Mouse (Mus musculus) macrophage (primary cell): ENCODE results near the gene Apobec3. TPM values are rescaled to one million over a fixed set of nuclear protein-coding genes. Genes with fewer than 3 reads are reported as not detected.
"Not testable (repeated sequence)": the region's sequence is repeated elsewhere in the genome, so short reads cannot be mapped to it uniquely, and the experiment has no call there.

Experiments used
- H3K27ac ChIP-seq: fragments of 350-480 bp; formaldehyde crosslinking; 2 replicates; pipeline ENCODE4 v1.9.0; 2021
- H3K36me3 ChIP-seq: fragments of 350-480 bp; formaldehyde crosslinking; 2 replicates; pipeline ENCODE4 v1.9.0; 2021; ENCODE audit errors: inconsistent target
- H3K4me3 ChIP-seq: fragments of 350-480 bp; formaldehyde crosslinking; 2 replicates; pipeline ENCODE4 v1.9.0; 2021; ENCODE audit errors: inconsistent target
- H3K79me2 ChIP-seq: fragments of 350-480 bp; formaldehyde crosslinking; 2 replicates; pipeline ENCODE4 v1.9.0; 2021; ENCODE audit errors: inconsistent target
- WGBS: methylation state at CpG from one replicate; pipeline ENCODE4 v1.1.7; 2026; ENCODE audit warnings: inconsistent platforms; ENCODE audit not compliant: missing documents; 5-methylcytosine and 5-hydroxymethylcytosine counted together
- polyA plus RNA-seq: library from polyadenylated mRNA; stranded (reverse); fragments of 250-400 nt; gene quantifications from 3 replicates; pipeline ENCODE4 v1.2.4, GENCODE M21; 2018; ENCODE audit warnings: inconsistent platforms

Apobec3 gene
- polyA plus RNA-seq, 1 experiment from 2014 or later = 42.5 TPM

DNA sequence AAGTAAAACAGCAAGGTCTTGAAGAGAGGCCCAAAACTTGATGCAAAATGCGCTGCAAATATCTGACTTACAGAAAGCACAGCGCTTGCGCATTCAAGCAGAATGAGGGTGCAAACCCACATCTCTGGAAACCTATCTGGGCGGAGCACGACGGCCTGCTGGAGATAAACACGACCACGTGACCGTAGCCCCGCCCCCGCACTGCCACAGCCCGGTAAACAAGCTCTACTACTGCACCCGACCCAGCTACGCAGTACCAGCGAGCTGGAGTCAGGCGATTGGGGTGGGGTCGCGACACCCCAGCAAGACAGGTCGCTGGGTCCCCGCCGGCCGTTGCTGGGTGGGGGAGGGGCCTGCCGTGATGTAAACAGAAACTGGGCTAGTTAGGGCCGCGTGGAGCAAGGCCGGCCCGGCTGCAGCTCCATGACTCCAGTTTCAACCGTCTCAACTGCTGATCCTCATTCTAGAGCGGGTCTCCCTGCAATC lies 36.2 kb downstream of the Apobec3 start:
- 1% methylated on average over 29 of the region's 29 CpGs for WGBS
- H3K36me3 ChIP-seq = no peaks in the 10 kb centered on the region

DNA sequence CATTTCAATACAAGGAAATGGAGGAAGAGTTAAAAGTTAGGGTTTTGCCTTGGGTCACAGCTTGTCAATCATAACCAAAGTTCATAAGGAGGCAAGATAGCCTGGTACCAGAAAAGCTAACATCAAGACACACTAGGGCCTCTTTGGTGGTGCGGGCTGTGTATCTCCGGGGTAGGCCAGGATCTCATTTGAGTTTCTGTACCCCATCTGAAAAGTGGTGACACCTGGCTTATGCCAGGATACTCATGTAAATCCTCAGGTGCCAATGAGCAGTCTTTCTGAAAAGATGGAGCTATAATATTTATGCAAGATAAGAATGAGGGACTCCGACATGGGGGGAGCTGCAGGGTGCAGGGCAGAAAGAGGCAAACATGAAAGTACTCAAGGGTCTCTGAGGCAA lies 36.9 kb downstream of the Apobec3 start:
- Histone ChIP-seq H3K27ac (no peak overlapping the region), H3K36me3 (no peaks in the 10 kb centered on the region), H3K4me3 (peak overlapping the region; percentile 28; the same call in 1 of the 2 replicates), H3K79me2 (no peaks in the 10 kb centered on the region)
- WGBS = 87% methylated on average over 3 of the region's 3 CpGs

More for the DNA sequence above, 36.2 kb downstream of the Apobec3 start:
- no peak overlapping the region; the same call in 1 of the 2 replicates for H3K27ac ChIP-seq
- H3K79me2 ChIP-seq = no peaks in the 10 kb centered on the region
- H3K4me3 ChIP-seq = peak overlapping the region; percentile 28

- H3K4me3 ChIP-seq = no peak overlapping the region
These were observed 37.3 kb downstream of the Apobec3 start for GRCm38 (mm10) chr15:79928736-79929135.

GRCm38 (mm10) chr15:79929734-79930133 lies 38.3 kb downstream of the Apobec3 start:
- 93% methylated on average over 3 of the region's 3 CpGs for WGBS
- Histone ChIP-seq H3K4me3 (no peak overlapping the region), H3K79me2 (no peaks in the 10 kb centered on the region), H3K36me3 (no peaks in the 10 kb centered on the region), H3K27ac (no peak overlapping the region)

More at GRCm38 (mm10) chr15:79928736-79929135, 37.3 kb downstream of the Apobec3 start:
- WGBS = 70% methylated on average over 2 of the region's 2 CpGs
- no peaks in the 10 kb centered on the region for H3K79me2 ChIP-seq
- no peak overlapping the region for H3K27ac ChIP-seq
- no peaks in the 10 kb centered on the region for H3K36me3 ChIP-seq

GRCm38 (mm10) chr15:79931496-79932141 lies 40.2 kb downstream of the Apobec3 start:
- WGBS = 48% methylated on average over 13 of the region's 13 CpGs
- no peak overlapping the region for H3K27ac ChIP-seq
- no peaks in the 10 kb centered on the region for H3K79me2 ChIP-seq
- H3K4me3 ChIP-seq = peak overlapping the region; percentile 20; the same call in 1 of the 2 replicates
- H3K36me3 ChIP-seq = no peaks in the 10 kb centered on the region

GRCm38 (mm10) chr15:79932323-79932987 lies 41.0 kb downstream of the Apobec3 start:
- Histone ChIP-seq H3K4me3 (peak overlapping the region; percentile 20), H3K36me3 (no peaks in the 10 kb centered on the region), H3K27ac (no peak overlapping the region), H3K79me2 (no peaks in the 10 kb centered on the region)
- 2% methylated on average over 47 of the region's 62 CpGs for WGBS

GRCm38 (mm10) chr15:79933052-79933669 lies 41.7 kb downstream of the Apobec3 start:
- Histone ChIP-seq H3K79me2 (no peaks in the 10 kb centered on the region), H3K27ac (no peak overlapping the region), H3K4me3 (peak overlapping the region; percentile 16; the same call in 1 of the 2 replicates), H3K36me3 (no peaks in the 10 kb centered on the region)
- 35% methylated on average over 20 of the region's 22 CpGs for WGBS

- 12% methylated on average over 22 of the region's 22 CpGs for WGBS
- Histone ChIP-seq H3K27ac (no peak overlapping the region), H3K79me2 (no peaks in the 10 kb centered on the region), H3K4me3 (no peak overlapping the region), H3K36me3 (no peaks in the 10 kb centered on the region)
These were observed 42.4 kb downstream of the Apobec3 start for GRCm38 (mm10) chr15:79933670-79934514.

DNA sequence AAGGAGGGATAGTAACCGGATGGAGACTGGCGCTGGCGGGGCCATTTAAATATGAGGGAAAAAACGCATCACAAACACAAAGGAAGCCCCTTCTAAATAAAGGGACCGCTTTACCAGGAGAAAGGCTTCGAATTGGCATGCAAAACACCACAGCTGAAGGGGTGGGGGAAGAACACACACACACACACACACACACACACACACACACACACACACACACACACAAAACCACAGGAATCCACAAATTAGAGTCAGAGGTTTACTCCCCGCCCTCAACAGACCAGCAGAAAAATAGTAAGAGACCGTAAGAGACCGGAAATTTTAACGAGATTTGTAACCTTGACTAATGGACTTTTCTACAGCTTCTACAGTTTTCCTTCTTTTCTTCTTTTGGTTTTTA lies 43.3 kb downstream of the Apobec3 start:
- Histone ChIP-seq H3K27ac (no peak overlapping the region), H3K36me3 (no peaks in the 10 kb centered on the region), H3K79me2 (no peaks in the 10 kb centered on the region), H3K4me3 (no peak overlapping the region)
- 19% methylated on average over 10 of the region's 10 CpGs for WGBS

GRCm38 (mm10) chr15:79935654-79936373 lies 44.4 kb downstream of the Apobec3 start:
- Histone ChIP-seq H3K79me2 (no peaks in the 10 kb centered on the region), H3K36me3 (no peaks in the 10 kb centered on the region), H3K4me3 (no peak overlapping the region), H3K27ac (no peak overlapping the region)
- 75% methylated on average over 9 of the region's 9 CpGs for WGBS

DNA sequence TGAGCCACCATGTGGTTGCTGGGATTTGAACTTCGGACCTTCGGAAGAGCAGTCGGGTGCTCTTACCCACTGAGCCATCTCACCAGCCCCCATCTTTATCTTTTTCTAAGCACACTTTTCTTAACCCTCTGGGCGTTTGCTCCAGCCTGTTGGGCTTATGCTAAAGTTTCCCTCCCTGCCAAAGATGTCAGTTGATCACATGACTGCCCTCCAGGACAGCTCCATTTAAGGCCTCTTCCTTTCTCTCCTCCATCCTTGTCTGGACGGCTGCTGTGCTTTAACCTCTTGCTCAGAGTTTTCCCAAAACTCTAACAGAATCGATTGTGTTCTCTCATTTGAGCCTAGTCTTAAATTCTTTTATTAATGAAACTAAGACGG lies 44.9 kb downstream of the Apobec3 start:
- 73% methylated on average over 5 of the region's 7 CpGs for WGBS
- no peaks in the 10 kb centered on the region for H3K36me3 ChIP-seq
- no peaks in the 10 kb centered on the region for H3K79me2 ChIP-seq
- no peak overlapping the region for H3K27ac ChIP-seq
- no peak overlapping the region for H3K4me3 ChIP-seq

- Histone ChIP-seq H3K79me2 (no peaks in the 10 kb centered on the region), H3K36me3 (no peaks in the 10 kb centered on the region), H3K4me3 (no peak overlapping the region), H3K27ac (no peak overlapping the region)
- 91% methylated on average over 9 of the region's 12 CpGs for WGBS
These were observed 47.6 kb downstream of the Apobec3 start for GRCm38 (mm10) chr15:79939020-79939419.

DNA sequence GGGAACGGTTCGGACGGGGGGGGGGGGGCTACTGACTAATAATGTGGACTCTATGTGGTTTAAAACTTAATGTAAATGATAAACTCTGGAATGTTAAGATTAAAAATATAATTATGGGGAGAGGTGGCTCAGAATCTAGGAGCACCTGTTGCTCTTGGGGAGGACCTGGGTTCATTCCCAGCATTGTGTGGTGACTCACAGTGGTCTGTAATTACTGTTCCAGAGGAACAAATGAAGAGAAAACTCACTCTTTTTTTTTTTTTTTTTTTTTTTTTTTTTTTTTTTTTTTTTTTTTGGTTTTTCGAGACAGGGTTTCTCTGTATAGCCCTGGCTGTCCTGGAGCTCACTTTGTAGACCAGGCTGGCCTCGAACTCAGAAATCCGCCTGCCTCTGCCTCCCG lies 48.0 kb downstream of the Apobec3 start:
- not testable (repeated sequence) for H3K36me3 ChIP-seq, H3K4me3 ChIP-seq, H3K27ac ChIP-seq, H3K79me2 ChIP-seq
- WGBS = 90% methylated on average over 4 of the region's 7 CpGs

DNA sequence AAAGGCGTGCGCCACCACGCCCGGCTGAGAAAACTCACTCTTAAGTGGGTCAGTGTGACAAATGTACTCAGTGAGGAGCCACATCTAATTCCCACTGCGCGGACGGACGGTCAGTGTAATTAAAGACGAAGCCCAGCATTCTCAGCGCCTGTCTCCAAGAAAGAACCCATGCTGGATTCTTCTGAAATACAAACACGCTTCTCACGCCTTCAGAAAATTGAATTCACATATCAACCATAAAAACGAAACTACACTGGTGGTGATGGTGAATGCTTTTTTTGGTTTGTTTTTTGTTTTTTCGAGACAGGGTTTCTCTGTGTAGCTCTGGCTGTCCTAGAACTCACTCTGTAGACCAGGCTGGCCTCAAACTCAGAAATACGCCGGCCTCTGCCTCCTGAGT lies 48.5 kb downstream of the Apobec3 start:
- Histone ChIP-seq H3K79me2 (no peaks in the 10 kb centered on the region), H3K4me3 (no peak overlapping the region), H3K27ac (no peak overlapping the region), H3K36me3 (no peaks in the 10 kb centered on the region)
- 94% methylated on average over 16 of the region's 16 CpGs for WGBS
